Mouse (Mus musculus): Measurements from ENCODE around the gene Rnf220.

Gene Rnf220

GRCm38 (mm10) chr4:117373324-117374077 lies 123.4 kb downstream of the Rnf220 start:
- no peak for DNase-seq

DNA sequence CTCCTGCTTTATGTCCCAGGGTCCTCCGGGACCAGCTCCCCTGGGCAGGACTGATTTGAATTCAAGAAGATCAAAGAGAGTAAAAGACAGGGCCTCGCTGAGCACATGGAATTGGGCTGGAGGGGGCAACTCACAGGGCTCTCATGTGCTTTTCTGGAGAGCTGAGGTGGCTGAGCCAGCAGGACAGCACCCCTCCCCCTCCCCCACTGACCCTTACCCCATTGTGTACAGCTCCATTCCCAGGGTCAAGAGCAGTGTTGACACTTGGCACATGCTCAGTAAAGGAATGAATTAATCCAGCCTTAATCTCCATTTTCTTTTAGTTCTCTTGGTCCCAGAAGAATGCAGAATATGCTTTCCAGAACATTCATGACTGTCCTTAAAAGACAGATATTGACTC lies 125.0 kb downstream of the Rnf220 start:
- DNase-seq: no peak

DNA sequence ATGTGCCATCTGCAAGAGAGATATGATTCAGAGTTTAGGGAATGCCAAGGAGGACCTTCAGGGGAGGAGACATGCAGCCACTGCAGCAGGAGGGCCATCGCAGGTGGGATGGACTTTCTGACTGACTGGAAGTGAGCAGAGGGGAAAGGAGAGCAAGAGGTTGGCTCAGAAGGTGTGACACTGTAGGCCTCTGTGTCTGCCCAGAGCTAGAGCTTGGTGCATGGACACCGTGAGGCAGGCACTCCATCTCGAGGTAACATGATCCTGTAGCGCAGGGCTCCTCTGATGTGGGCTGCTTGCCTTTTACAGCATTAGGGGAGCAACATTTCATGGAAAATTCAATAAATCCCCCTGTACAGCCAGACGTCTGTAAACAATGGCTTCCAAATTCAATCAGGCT lies 126.5 kb downstream of the Rnf220 start:
- no peak for DNase-seq

DNA sequence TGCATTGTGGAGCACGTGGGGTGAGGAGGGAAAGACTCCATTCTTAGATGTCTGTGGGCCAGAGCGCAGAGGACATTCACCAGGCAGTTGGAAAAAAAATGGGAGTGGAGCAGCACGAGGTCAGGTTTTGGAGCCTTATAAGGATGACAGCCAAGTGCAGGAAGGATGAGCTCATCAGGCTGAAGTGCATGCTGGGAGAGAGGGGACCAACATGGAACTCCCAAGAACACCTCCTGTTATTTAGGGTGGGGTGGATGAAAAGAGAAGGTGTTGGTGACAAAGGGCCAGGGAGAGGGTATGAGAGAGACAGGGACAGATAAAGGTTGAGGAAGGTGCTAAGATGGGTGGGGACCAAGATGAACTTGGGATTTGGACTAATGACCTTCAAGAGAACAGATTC lies 127.3 kb downstream of the Rnf220 start:
- no peak for DNase-seq

- no peak for DNase-seq
These were observed 129.5 kb downstream of the Rnf220 start for GRCm38 (mm10) chr4:117367365-117367764.

DNA sequence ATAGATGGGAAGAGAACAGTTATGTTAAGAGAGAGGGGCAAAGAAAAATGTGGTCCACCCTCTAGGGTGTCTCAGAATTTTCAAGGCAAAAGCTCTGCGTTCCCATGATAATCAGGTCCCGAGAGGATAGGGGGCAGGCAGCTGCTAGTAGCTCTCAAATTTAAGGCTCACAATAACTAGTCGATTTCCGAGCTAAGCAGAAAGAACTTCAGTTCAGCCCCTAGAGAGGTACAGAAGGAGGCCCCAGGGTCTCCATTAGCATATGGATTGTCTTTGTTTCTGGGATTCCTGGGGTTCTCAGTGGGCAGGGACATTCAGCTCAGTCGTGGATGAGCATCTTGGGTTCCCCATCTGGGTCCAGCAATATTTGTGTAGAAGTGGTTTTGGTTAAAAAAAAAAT lies 134.8 kb downstream of the Rnf220 start:
- no peak for DNase-seq

- DNase-seq: no peak
These were observed 135.3 kb downstream of the Rnf220 start for GRCm38 (mm10) chr4:117361558-117361873.

- no peak for DNase-seq
These were observed 135.9 kb downstream of the Rnf220 start for GRCm38 (mm10) chr4:117360713-117361557.

DNA sequence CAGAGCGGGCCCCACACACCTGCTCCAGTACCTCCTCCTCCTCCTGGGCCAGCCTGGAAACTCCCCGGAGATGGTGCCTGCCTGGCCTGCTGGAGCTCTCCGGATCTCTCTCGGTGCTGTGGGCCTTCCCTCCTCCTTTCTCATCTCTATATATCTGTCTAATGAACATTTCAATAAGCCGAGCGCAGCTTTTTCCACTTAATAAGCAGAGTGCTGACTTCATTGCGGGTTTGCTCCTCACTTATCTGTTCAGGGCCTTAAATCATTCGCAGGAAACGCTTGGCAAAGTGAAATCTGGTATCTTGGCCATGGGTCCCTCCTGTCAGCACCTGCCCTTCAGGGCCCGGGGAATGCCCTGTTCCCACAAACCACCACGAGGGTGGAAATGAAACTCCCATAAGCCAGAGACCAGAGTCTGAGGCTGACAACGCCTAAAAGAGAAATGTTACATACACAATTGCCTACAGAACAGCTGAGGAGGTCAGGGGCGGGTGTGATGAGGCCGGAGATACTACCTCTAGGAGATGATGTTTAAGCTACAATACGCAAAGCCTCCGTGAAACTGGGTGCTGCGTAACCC lies 137.0 kb downstream of the Rnf220 start:
- no peak for DNase-seq

- no peak for DNase-seq
These were observed 138.9 kb downstream of the Rnf220 start for GRCm38 (mm10) chr4:117357917-117358316.

GRCm38 (mm10) chr4:117357104-117357503 lies 139.7 kb downstream of the Rnf220 start:
- DNase-seq: no peak

DNA sequence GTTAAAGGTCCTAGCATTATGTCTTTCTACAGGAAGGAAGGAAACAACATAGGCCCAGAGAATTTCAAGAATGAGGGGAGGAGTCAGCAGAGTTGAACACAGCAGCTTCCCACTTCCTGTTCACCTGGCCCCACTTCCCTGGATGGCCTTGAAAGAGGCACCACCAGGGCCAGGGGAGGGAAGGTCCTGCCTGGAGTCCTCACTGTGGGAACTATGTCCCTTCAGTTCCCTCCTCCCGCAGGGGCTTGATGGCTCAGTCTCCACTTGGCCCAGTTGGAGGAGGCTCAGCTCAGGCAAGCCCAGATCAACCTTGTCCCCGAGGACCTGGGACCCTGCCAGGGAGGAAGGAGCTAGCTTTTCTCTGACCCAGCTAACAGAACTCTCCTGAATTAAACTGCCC lies 140.6 kb downstream of the Rnf220 start:
- DNase-seq: no peak

- DNase-seq: no peak
These were observed 142.2 kb downstream of the Rnf220 start for GRCm38 (mm10) chr4:117354651-117355050.

DNA sequence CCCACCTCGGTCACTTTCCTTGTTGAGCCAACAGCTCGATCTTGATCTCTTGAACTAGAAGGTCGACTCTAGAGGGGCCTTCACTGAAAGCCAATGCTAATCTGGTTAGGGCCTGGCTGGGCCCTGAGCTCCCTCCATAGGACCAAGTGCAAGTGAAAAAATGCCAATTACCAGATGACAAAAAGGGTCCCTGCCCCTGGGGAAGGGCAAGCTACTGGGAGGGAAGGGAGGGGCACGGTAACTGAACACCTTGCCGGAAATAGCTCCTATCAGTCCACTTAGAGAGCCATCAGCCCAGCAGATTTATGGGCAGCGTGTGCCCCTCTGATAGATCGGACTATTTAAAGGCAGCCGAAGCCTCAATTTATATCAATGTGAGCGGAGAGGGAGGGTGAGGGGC lies 143.9 kb downstream of the Rnf220 start:
- no peak for DNase-seq

- DNase-seq: no peak
These were observed 144.8 kb downstream of the Rnf220 start for GRCm38 (mm10) chr4:117352071-117352470.

GRCm38 (mm10) chr4:117350139-117350693 lies 146.6 kb downstream of the Rnf220 start:
- no peak for DNase-seq

DNA sequence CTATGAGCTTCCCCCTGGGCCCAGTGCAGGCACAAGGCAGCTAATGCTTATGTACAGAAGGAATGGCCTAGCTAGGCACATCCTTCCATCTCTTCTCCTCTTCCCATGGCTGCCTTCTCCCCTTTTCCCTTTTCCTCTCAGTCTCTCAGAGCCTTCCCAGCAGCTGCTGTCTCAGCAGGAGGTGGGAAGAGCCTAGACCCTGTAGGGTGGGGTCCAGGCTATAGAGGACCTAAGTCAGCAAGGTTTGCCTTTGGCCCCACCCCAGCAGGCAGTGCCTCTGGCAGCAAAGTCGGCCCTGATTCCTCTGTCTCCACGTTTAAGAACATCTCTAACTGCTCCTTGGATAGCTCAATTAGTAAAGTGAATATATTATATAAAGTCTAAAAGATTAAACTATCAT lies 147.5 kb downstream of the Rnf220 start:
- no peak for DNase-seq

DNA sequence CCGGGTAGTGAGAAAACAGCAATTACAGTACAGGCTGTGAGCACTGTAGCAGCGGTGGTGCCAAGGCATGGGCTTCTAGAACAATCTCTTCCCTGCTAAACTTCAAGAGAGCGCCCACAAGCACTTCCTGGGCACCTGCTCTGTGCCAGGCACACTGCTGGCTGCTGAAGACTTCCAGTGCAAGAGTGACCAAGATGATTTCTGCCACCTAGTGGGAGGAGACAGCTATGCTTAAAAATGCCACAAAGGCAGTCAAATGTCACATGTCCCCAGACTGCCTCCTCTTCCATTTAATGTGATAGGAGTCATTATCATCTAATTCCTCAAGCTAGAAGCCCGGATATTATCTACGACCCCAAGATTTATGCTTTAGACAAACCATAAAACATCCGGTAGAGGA lies 150.8 kb downstream of the Rnf220 start:
- DNase-seq: no peak

DNA sequence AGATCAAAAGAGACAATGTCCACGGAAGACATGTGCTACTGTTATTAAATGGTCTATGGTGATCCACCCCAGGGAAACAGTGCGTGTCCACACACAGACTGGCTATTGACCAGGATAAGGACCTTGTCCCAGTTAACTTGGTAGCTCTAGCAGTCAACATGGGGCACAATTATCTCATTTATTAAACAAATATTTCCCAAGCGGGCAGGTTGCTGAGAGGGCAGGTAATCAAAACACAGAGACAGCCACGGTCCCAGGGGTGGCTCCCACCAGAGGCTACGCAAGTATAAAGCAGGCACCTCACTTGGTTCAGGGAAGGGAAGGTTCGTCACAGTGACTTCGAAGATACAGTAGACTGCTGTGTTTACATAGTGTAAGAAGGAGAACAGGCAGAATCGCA lies 153.5 kb downstream of the Rnf220 start:
- no peak for DNase-seq

- no peak for DNase-seq
These were observed 154.1 kb downstream of the Rnf220 start for GRCm38 (mm10) chr4:117342751-117343150.

DNA sequence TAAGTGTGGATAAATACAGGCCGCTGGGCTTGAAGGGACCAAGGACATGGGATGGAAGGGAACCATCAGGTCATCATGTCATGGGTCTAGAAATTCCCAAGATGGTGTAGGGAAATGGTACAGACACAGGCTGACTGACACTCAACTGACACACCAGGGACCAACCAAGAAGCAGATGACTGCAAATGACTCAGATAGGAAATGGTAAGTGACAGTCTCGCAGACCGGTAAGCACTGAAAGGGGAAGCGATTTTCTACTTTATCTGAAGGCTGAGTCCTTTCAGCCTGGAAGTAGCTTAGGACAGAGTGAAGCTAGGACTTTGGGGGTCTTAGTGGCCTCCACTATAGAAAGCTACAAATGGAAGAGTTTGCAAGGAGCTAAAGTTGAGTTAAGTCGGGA lies 155.6 kb downstream of the Rnf220 start:
- DNase-seq: no peak

- DNase-seq: no peak
These were observed 157.1 kb downstream of the Rnf220 start for GRCm38 (mm10) chr4:117339796-117340195.

- no peak for DNase-seq
These were observed 165.9 kb downstream of the Rnf220 start for GRCm38 (mm10) chr4:117330836-117331475.
